Mouse (Mus musculus): ENCODE results near the gene Cd24a.

Cd24a gene

GRCm38 (mm10) chr10:43629216-43629615 lies 51.1 kb downstream of the Cd24a start:
- DNase-seq (ENCODE audit: low spot score in 2 of 2): no peak

DNA sequence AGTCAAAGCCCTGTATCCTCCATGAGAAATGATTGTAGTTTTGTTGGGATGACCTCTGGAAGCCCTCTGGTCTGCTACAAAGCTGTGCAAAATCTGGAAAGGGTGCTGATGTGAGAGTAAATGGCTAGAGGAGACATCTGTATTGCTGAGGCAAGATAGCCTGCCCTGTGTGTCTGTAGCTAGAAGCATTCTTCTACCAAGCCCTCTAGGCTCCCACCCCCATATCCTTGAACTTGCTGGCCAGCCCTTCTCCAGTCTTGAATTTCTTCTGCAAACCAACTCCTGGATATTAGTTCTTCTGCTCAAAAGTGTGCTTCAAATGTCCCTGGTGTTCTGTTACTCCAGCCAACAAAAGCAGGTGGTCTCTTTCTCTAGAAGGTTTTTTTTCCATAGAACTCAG lies 51.8 kb downstream of the Cd24a start:
- DNase-seq (ENCODE audit: low spot score in 2 of 2): no peak

- DNase-seq (ENCODE audit: low spot score in 2 of 2): no peak
Measured at GRCm38 (mm10) chr10:43630634-43631033, 52.5 kb downstream of the Cd24a start.

DNA sequence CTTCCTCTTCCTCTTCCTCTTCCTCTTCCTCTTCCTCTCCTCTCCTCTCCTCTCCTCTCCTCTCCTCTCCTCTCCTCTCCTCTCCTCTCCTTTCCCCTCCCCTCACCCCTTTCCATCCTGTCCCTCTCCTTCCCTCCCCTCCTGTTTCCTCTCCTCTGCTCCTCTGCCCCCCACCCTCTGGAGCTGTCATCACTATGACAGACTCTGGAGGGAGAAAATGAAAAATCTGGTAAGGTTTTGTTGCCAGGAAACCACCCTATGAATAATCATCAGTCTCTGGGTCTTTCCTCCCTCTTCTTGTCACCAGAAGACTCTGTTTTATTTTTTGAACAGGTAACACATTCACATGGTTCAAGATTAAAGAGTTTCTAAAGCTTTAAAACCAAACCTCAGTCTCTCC lies 53.0 kb downstream of the Cd24a start:
- DNase-seq (ENCODE audit: low spot score in 2 of 2): no peak

DNA sequence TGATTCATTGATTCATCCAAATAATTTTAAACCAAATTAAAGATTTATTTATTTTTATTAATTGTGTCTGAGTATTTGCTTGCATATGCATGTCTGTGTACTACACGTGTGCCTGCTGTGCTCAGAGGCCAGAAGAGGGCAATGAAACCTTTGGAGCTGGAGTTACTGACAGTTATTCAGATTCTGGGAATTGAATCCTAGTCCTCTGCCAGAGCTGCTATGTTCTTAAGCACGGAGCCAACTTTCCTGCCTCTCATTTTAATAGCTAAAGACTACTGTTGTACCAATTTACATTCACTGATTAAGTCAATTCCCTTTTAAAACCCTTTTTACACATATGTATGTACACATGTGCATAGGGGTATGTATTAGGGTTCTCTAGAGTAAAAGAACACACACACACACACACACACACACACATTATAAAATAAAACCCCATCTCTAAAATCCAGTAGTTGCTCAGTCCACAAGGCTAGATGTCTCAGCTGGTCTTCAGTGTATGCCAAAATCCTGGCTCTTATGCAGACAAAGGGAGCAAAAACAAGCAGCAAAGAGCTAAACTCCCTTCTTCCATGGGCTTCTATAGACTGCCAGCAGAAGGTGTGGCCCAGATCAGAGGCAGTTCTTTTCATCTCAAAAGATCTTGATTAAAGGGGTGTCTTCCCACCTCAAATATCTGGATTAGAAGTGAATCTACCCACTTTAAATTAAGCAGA lies 53.7 kb downstream of the Cd24a start:
- no peak for DNase-seq (ENCODE audit: low spot score in 2 of 2)

DNA sequence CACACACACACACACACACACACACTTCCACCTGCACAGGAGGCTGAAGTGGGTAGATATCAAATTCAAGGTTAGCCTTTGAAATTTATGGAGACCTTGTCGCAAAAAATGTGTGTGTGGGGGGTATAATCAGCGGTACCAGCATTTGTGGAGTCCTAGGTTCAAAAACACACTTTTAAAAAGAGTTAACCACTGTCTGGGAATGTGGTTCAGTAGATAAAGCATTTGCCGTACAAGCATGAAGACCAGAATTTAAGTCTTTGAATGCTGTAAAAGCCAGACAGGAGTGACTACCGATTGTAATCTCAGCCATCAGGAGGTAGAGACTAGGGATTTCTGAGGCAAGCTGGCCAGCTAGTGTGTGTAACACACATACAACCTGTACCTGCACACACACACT lies 55.0 kb downstream of the Cd24a start:
- DNase-seq (ENCODE audit: low spot score in 2 of 2): no peak
